Mouse (Mus musculus) yolk sac, embryonic 10.5 days (tissue): ENCODE measurements around the gene Prss33.

Experiments
- DNase-seq: peaks from one replicate; pipeline ENCODE4 v3.0.0-alpha.2; 2017; ENCODE audit warnings: low spot score

Prss33 gene

GRCm38 (mm10) chr17:23783352-23783751, 52.5 kb downstream of the Prss33 start:
- DNase-seq: no peak
